ENCODE assay signal across 10 mouse cellular contexts in the genomic region with DNA sequence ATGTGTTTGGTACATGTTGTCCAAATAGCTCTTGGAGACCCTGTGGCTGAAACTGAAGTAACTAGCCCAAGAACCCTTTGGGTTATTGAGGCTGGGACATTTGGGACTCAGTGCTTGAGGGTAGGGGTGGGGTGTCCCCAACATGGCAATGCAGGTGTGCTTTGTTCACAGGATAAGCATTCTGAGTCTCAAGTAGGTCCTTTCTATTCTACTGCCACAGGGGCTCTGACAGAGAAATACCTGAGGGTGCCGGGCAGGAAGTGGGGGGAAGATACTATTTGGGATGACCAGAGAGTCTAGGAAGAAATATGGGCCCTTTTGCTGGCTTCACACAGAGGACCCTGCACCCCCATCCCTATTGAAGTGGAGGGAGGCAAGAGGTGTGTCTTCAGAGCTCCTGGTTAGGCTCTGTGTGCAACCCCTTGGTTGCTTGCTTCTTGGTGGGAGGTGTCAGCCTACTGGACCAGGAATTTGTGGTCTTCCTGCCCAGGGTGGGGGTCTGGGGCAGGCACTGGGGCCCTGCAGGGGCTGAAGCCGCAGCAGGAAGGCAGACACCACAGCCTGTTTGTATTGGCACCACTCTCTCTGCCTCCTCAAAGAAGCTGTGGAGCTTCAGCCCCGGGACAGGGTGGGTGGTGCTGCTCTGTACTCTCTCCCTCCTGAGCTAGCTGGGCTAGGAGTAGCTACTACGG. TPM values are rescaled to one million over a fixed set of nuclear protein-coding genes. Genes with fewer than 3 reads are reported as not detected.
A peak's percentile ranks its signal among the peaks of the same experiment; 100 is the strongest.
DNase-seq lines count a peak whose midpoint lies in the region; ATAC-seq and TF ChIP-seq lines count a peak whose summit lies in the region.
"Had no signal": no experiment of that assay in that cellular context is flagged by ENCODE, and none has a peak within 500 bp of the region (broad histone marks: within the 10 kb centered on the region; RNA-seq: fewer than 3 reads in every experiment).

No protein-coding gene starts in this region.

- peaks cover 34% of the 10 kb centered on the region for H3K27me3 ChIP-seq in hindbrain, embryonic 13.5 days
- H3K27me3 ChIP-seq in hindbrain, embryonic 12.5 days = peaks cover 36% of the 10 kb centered on the region
- H3K27me3 ChIP-seq in C2C12 (ENCODE audit: control insufficient read depth, insufficient read depth, insufficient read length) = no peaks in the 10 kb centered on the region
- peaks cover 10% of the 10 kb centered on the region for H3K27me3 ChIP-seq in heart, embryonic 11.5 days (ENCODE audit: control insufficient read depth, insufficient read depth, low read length)
- H3K27me3 ChIP-seq in liver, embryonic 13.5 days = peaks cover 20% of the 10 kb centered on the region

- H3K4me3 ChIP-seq in hindbrain, embryonic 13.5 days = no peak overlapping the region
- H3K4me3 ChIP-seq in hindbrain, embryonic 12.5 days = no peak overlapping the region
- no peak overlapping the region for H3K4me3 ChIP-seq in C2C12 (ENCODE audit: insufficient read depth, poor library complexity, severe bottlenecking)
- 0 out of 2 replicates have a peak overlapping the region, but pooled peaks have one; percentile 85 for H3K4me3 ChIP-seq in heart, embryonic 11.5 days (ENCODE audit: low read depth, low read length)
- peak overlapping the region; percentile 10; the same call in 1 of the 2 replicates for H3K4me3 ChIP-seq in liver, embryonic 13.5 days (replicated peaks)

- TF ChIP-seq CTCF in C2C12 (IDR thresholded peaks at IDR 0.05; ENCODE audit: control insufficient read depth, insufficient read depth, insufficient read length) = no peak

- H3K4me2 ChIP-seq in hindbrain, embryonic 13.5 days = no peak overlapping the region
- no peak overlapping the region for H3K4me2 ChIP-seq in hindbrain, embryonic 12.5 days (replicated peaks)
- peak overlapping the region; percentile 97 for H3K4me2 ChIP-seq in heart, embryonic 11.5 days
- H3K4me2 ChIP-seq in liver, embryonic 13.5 days = peak overlapping the region; percentile 95

- peak overlapping the region; percentile 70 for H3ac ChIP-seq in C2C12 (ENCODE audit: control insufficient read depth, insufficient read length, low read depth)

- 0 out of 2 replicates have a peak overlapping the region, but pooled peaks have one; percentile 43 for H3K9ac ChIP-seq in hindbrain, embryonic 13.5 days
- no peak overlapping the region for H3K9ac ChIP-seq in hindbrain, embryonic 12.5 days
- peak overlapping the region; percentile 97 for H3K9ac ChIP-seq in heart, embryonic 11.5 days (ENCODE audit: low read depth, low read length)
- H3K9ac ChIP-seq in liver, embryonic 13.5 days = peak overlapping the region; percentile 87

- H3K9me3 ChIP-seq in hindbrain, embryonic 13.5 days = no peaks in the 10 kb centered on the region
- H3K9me3 ChIP-seq in hindbrain, embryonic 12.5 days (replicated peaks) = no peaks in the 10 kb centered on the region
- H3K9me3 ChIP-seq in heart, embryonic 11.5 days (replicated peaks; ENCODE audit: control insufficient read depth, low read length) = no peaks in the 10 kb centered on the region
- no peaks in the 10 kb centered on the region for H3K9me3 ChIP-seq in liver, embryonic 13.5 days (replicated peaks)

- peaks cover 67% of the 10 kb centered on the region for H3K79me3 ChIP-seq in C2C12 (ENCODE audit: low read depth)

- peaks cover 98% of the 10 kb centered on the region for H3K79me2 ChIP-seq in C2C12 (ENCODE audit: control insufficient read depth, insufficient read depth)

- ATAC-seq in hindbrain, embryonic 13.5 days (ENCODE audit: low FRiP score) = no peak
- no peak for ATAC-seq in hindbrain, embryonic 12.5 days (ENCODE audit: low FRiP score)
- ATAC-seq in heart, embryonic 11.5 days (replicated peaks; ENCODE audit: insufficient number of reproducible peaks, low FRiP score, low TSS enrichment) = peak; percentile 8; the same call in 1 of the 2 replicates
- no peak for ATAC-seq in liver, embryonic 13.5 days (ENCODE audit: low read depth)
- ATAC-seq in CD4-positive, CD25-positive, alpha-beta regulatory T cell, adult 4 months = no peak

- no peak for DNase-seq in liver, embryonic 13.5 days
- no peak for DNase-seq in adrenal gland, postnatal 4 days (ENCODE audit: low spot score in 2 of 2)
- DNase-seq in frontal cortex, adult 2 months (ENCODE audit: extremely low spot score in 1 of 2, low spot score in 1 of 2) = no peak

- peaks cover 54% of the 10 kb centered on the region for H3K4me1 ChIP-seq in hindbrain, embryonic 13.5 days (replicated peaks)
- H3K4me1 ChIP-seq in hindbrain, embryonic 12.5 days = peaks cover 48% of the 10 kb centered on the region
- H3K4me1 ChIP-seq in heart, embryonic 11.5 days (ENCODE audit: control insufficient read depth, insufficient read depth, low read length) = peaks cover 51% of the 10 kb centered on the region
- peaks cover 79% of the 10 kb centered on the region for H3K4me1 ChIP-seq in liver, embryonic 13.5 days (replicated peaks)

- H3K27ac ChIP-seq in hindbrain, embryonic 13.5 days = no peak overlapping the region
- H3K27ac ChIP-seq in hindbrain, embryonic 12.5 days = no peak overlapping the region
- H3K27ac ChIP-seq in heart, embryonic 11.5 days (ENCODE audit: low read depth, low read length) = peak overlapping the region; percentile 79
- peak overlapping the region; percentile 87 for H3K27ac ChIP-seq in liver, embryonic 13.5 days

- peaks cover 2% of the 10 kb centered on the region for H3K36me3 ChIP-seq in hindbrain, embryonic 13.5 days
- H3K36me3 ChIP-seq in hindbrain, embryonic 12.5 days = peaks cover 2% of the 10 kb centered on the region; the same call in 1 of the 2 replicates
- peaks cover 3% of the 10 kb centered on the region for H3K36me3 ChIP-seq in C2C12 (ENCODE audit: control insufficient read depth, insufficient read depth)
- H3K36me3 ChIP-seq in heart, embryonic 11.5 days (ENCODE audit: control insufficient read depth, insufficient read depth, low read length) = 0 out of 2 replicates have a peak, but pooled peaks cover 1% of the 10 kb centered on the region
- H3K36me3 ChIP-seq in liver, embryonic 13.5 days = peaks cover 2% of the 10 kb centered on the region

- 73% methylated on average over 4 of the region's 4 CpGs for WGBS in hindbrain, embryonic 13.5 days
- WGBS in hindbrain, embryonic 12.5 days = 67% methylated on average over 4 of the region's 4 CpGs
- 50% methylated on average over 4 of the region's 4 CpGs for WGBS in heart, embryonic 11.5 days (ENCODE audit: insufficient replicate concordance)
- 19% methylated on average over 4 of the region's 4 CpGs for WGBS in liver, embryonic 13.5 days (ENCODE audit: insufficient replicate concordance)

RNA-seq across cellular contexts. Expression of gene Tspan4, which starts 2.7 kb away (rescaled TPM):
- 34.1 and 35.5 TPM in 2 replicates for polyA plus RNA-seq in hindbrain, embryonic 13.5 days (2015; fragmentation: Nextera tagmentation; extraction: Ambion mirVana)
- polyA plus RNA-seq in hindbrain, embryonic 12.5 days (2016; fragmentation: Nextera tagmentation; extraction: Ambion mirVana) = 30.1 and 31.1 TPM in 2 replicates
- 278 TPM for polyA plus RNA-seq in C2C12 (2012; fragmentation: generic; extraction: Trizol)
- polyA plus RNA-seq in heart, embryonic 11.5 days (2014; fragmentation: Nextera tagmentation; extraction: Ambion mirVana) = 58.9 and 69.1 TPM in 2 replicates
- 49.3 and 49.7 TPM in 2 replicates for polyA plus RNA-seq in liver, embryonic 13.5 days (2015; fragmentation: Nextera tagmentation; extraction: Ambion mirVana)
- polyA plus RNA-seq in CD4-positive, CD25-positive, alpha-beta regulatory T cell, adult 4 months (2017; shearing (Covaris generic)) = 1 to 10 TPM; 1.3 to 1.5 TPM
- 10 to 100 TPM; 77.9 to 79.6 TPM for total RNA-seq in adrenal gland, postnatal 4 days (2021)
- 38.7 and 40.9 TPM in 2 replicates for polyA plus RNA-seq in frontal cortex, adult 2 months (2012; rRNA removed)
- total RNA-seq: neutrophil, adult 5-6 weeks had no signal

RNA-seq across cellular contexts. Expression of gene Polr2l, which starts 2.8 kb away (rescaled TPM):
- 86.5 and 88.1 TPM in 2 replicates for polyA plus RNA-seq in hindbrain, embryonic 13.5 days (2015; fragmentation: Nextera tagmentation; extraction: Ambion mirVana)
- polyA plus RNA-seq in hindbrain, embryonic 12.5 days (2016; fragmentation: Nextera tagmentation; extraction: Ambion mirVana) = 62.0 and 69.0 TPM in 2 replicates
- polyA plus RNA-seq in C2C12 (2012; fragmentation: generic; extraction: Trizol) = 124 TPM
- 71.5 and 72.9 TPM in 2 replicates for polyA plus RNA-seq in heart, embryonic 11.5 days (2014; fragmentation: Nextera tagmentation; extraction: Ambion mirVana)
- polyA plus RNA-seq in liver, embryonic 13.5 days (2015; fragmentation: Nextera tagmentation; extraction: Ambion mirVana) = 63.9 and 72.4 TPM in 2 replicates
- 10 to 100 TPM; 19.4 to 20.8 TPM for polyA plus RNA-seq in CD4-positive, CD25-positive, alpha-beta regulatory T cell, adult 4 months (2017; shearing (Covaris generic))
- 10 to 100 TPM; 57.7 to 61.2 TPM for total RNA-seq in adrenal gland, postnatal 4 days (2021)
- polyA plus RNA-seq in frontal cortex, adult 2 months (2012; rRNA removed) = 41.5 and 47.6 TPM in 2 replicates

RNA-seq across cellular contexts. Expression of gene Cd151, which starts 10.5 kb away (rescaled TPM):
- polyA plus RNA-seq in hindbrain, embryonic 13.5 days (2015; fragmentation: Nextera tagmentation; extraction: Ambion mirVana) = 18.4 and 19.3 TPM in 2 replicates
- polyA plus RNA-seq in hindbrain, embryonic 12.5 days (2016; fragmentation: Nextera tagmentation; extraction: Ambion mirVana) = 14.4 and 17.3 TPM in 2 replicates
- polyA plus RNA-seq in C2C12 (2012; fragmentation: generic; extraction: Trizol) = 334 TPM
- polyA plus RNA-seq in heart, embryonic 11.5 days (2014; fragmentation: Nextera tagmentation; extraction: Ambion mirVana) = 61.3 and 101 TPM in 2 replicates
- polyA plus RNA-seq in liver, embryonic 13.5 days (2015; fragmentation: Nextera tagmentation; extraction: Ambion mirVana) = 4.1 and 5.0 TPM in 2 replicates
- 10 to 100 TPM in 1 of 2 experiments, 1 to 10 TPM in 1; 7.8 to 12.0 TPM for polyA plus RNA-seq in CD4-positive, CD25-positive, alpha-beta regulatory T cell, adult 4 months (2017; shearing (Covaris generic))
- 100 to 1,000 TPM; 209 to 215 TPM for total RNA-seq in adrenal gland, postnatal 4 days (2021)
- polyA plus RNA-seq in frontal cortex, adult 2 months (2012; rRNA removed) = 61.0 and 61.7 TPM in 2 replicates

RNA-seq across cellular contexts. Expression of gene Cracr2b, which starts 16.8 kb away (rescaled TPM):
- 6.9 and 7.2 TPM in 2 replicates for polyA plus RNA-seq in hindbrain, embryonic 13.5 days (2015; fragmentation: Nextera tagmentation; extraction: Ambion mirVana)
- polyA plus RNA-seq in hindbrain, embryonic 12.5 days (2016; fragmentation: Nextera tagmentation; extraction: Ambion mirVana) = 7.7 and 8.9 TPM in 2 replicates
- 4.5 TPM for polyA plus RNA-seq in C2C12 (2012; fragmentation: generic; extraction: Trizol)
- 11.5 and 14.3 TPM in 2 replicates for polyA plus RNA-seq in heart, embryonic 11.5 days (2014; fragmentation: Nextera tagmentation; extraction: Ambion mirVana)
- polyA plus RNA-seq in liver, embryonic 13.5 days (2015; fragmentation: Nextera tagmentation; extraction: Ambion mirVana) = 3.6 and 4.0 TPM in 2 replicates
- not detected for polyA plus RNA-seq in CD4-positive, CD25-positive, alpha-beta regulatory T cell, adult 4 months (2017; shearing (Covaris generic))
- total RNA-seq in adrenal gland, postnatal 4 days (2021) = 10 to 100 TPM; 13.1 to 14.2 TPM
- polyA plus RNA-seq in frontal cortex, adult 2 months (2012; rRNA removed) = 5.1 and 8.7 TPM in 2 replicates
- polyA plus RNA-seq: G1E had no signal

RNA-seq across cellular contexts. Expression of gene Pnpla2, which starts 22.7 kb away (rescaled TPM):
- polyA plus RNA-seq in hindbrain, embryonic 13.5 days (2015; fragmentation: Nextera tagmentation; extraction: Ambion mirVana) = 18.7 TPM in 2 replicates
- 16.2 and 19.1 TPM in 2 replicates for polyA plus RNA-seq in hindbrain, embryonic 12.5 days (2016; fragmentation: Nextera tagmentation; extraction: Ambion mirVana)
- 32.8 TPM for polyA plus RNA-seq in C2C12 (2012; fragmentation: generic; extraction: Trizol)
- polyA plus RNA-seq in heart, embryonic 11.5 days (2014; fragmentation: Nextera tagmentation; extraction: Ambion mirVana) = 28.7 and 35.3 TPM in 2 replicates
- polyA plus RNA-seq in liver, embryonic 13.5 days (2015; fragmentation: Nextera tagmentation; extraction: Ambion mirVana) = 11.9 and 13.8 TPM in 2 replicates
- polyA plus RNA-seq in CD4-positive, CD25-positive, alpha-beta regulatory T cell, adult 4 months (2017; shearing (Covaris generic)) = 10 to 100 TPM; 66.1 to 92.2 TPM
- total RNA-seq in adrenal gland, postnatal 4 days (2021) = 100 to 1,000 TPM; 173 to 205 TPM
- polyA plus RNA-seq in frontal cortex, adult 2 months (2012; rRNA removed) = 27.5 and 29.8 TPM in 2 replicates

Comparison
In these comparisons a context has a peak if more than half of its experiments do, and no peak if none do; other contexts are left out.
1. H3K27ac ChIP-seq: peak in heart, embryonic 11.5 days (single experiment) and liver, embryonic 13.5 days (single experiment); none in hindbrain, embryonic 13.5 days (single experiment) and hindbrain, embryonic 12.5 days (single experiment).
2. H3K4me2 ChIP-seq: peak in heart, embryonic 11.5 days (single experiment) and liver, embryonic 13.5 days (single experiment); none in hindbrain, embryonic 13.5 days (single experiment) and hindbrain, embryonic 12.5 days (single experiment).
3. H3K4me3 ChIP-seq: peak in heart, embryonic 11.5 days (single experiment) and liver, embryonic 13.5 days (single experiment); none in hindbrain, embryonic 13.5 days (single experiment), hindbrain, embryonic 12.5 days (single experiment) and C2C12 (single experiment).
4. RNA of gene Tspan4, which starts 2.7 kb away (polyA plus RNA-seq): 278 TPM in C2C12 (single experiment), 58.9 to 69.1 TPM in heart, embryonic 11.5 days, 49.3 to 49.7 TPM in liver, embryonic 13.5 days, 38.7 to 40.9 TPM in frontal cortex, adult 2 months, 34.1 to 35.5 TPM in hindbrain, embryonic 13.5 days and 30.1 to 31.1 TPM in hindbrain, embryonic 12.5 days; 1.3 to 1.5 TPM in CD4-positive, CD25-positive, alpha-beta regulatory T cell, adult 4 months; every median in the first group is over 10 times any median in the second.